Mouse (Mus musculus): ENCODE results near the gene Poln. TPM values are rescaled to one million over a fixed set of nuclear protein-coding genes. Genes with fewer than 3 reads are reported as not detected.

Poln gene
- polyA plus RNA-seq, 1 experiment, result 6.2 TPM

DNA sequence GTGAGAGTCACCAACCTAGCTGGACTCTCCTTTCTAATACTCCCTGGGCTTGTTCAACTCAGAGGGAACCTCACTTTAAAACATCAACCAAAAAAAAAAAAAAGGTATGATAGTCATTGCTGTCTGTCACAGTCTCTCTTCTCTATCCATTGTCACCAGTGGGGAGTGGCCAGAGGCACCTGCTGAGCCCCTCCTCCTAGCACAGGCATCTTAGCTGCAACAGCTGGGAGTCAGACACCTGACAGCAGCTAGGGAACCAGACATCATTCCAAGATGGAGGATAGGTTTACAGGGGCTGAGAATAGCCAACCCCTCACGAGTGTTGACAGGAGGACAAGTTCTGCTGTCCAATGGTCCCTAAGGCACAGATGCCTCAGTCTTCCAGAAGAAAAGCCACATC, 25.2 kb upstream of the Poln start:
- H3K27ac ChIP-seq (ENCODE audit: control insufficient read depth, insufficient read depth, low read depth, low read length, poor library complexity), result no peak overlapping the region
- H3K4me3 ChIP-seq (replicated peaks; ENCODE audit: control insufficient read depth, low read depth, low read length), result no peak overlapping the region
- H3K4me1 ChIP-seq (ENCODE audit: control insufficient read depth, insufficient read depth, low read length), result peaks cover 3% of the 10 kb centered on the region; the same call in 1 of the 2 replicates
- TF ChIP-seq CTCF (IDR thresholded peaks at IDR 0.05; ENCODE audit: control insufficient read depth, insufficient read depth, low read length) (no peak), POLR2A (IDR thresholded peaks at IDR 0.05; ENCODE audit: borderline replicate concordance, control insufficient read depth, low read depth, low read length) (no peak)
- 79% methylated on average over 1 of the region's 1 CpGs for WGBS

DNA sequence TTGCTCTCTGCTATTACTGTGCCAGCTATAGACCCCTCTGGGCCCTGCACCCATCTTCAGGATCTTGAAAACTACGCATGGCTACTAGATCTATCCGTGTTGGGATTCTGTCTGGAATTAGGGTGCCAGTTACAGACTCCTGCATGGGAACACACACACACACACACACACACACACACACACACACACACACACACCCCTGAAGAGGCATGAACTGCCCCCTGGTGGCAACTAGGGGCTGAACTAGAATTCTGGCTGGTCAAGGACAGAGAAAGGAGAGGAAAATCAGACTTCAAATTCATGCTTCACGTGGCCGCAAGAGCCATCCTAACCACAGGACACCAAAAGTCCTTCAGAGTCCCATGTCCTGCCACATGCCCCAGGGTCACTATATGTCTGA, 22.6 kb upstream of the Poln start:
- Histone ChIP-seq H3K4me3 (replicated peaks; ENCODE audit: control insufficient read depth, low read depth, low read length) (no peak overlapping the region), H3K4me1 (ENCODE audit: control insufficient read depth, insufficient read depth, low read length) (peaks cover 7% of the 10 kb centered on the region; the same call in 1 of the 2 replicates), H3K27ac (ENCODE audit: control insufficient read depth, insufficient read depth, low read depth, low read length, poor library complexity) (no peak overlapping the region)
- no peak for TF ChIP-seq POLR2A (IDR thresholded peaks at IDR 0.05; ENCODE audit: borderline replicate concordance, control insufficient read depth, low read depth, low read length)
- TF ChIP-seq CTCF (IDR thresholded peaks at IDR 0.05; ENCODE audit: control insufficient read depth, insufficient read depth, low read length), result peak; percentile 29; the same call in 1 of the 2 replicates
- 71% methylated on average over 4 of the region's 4 CpGs for WGBS

DNA sequence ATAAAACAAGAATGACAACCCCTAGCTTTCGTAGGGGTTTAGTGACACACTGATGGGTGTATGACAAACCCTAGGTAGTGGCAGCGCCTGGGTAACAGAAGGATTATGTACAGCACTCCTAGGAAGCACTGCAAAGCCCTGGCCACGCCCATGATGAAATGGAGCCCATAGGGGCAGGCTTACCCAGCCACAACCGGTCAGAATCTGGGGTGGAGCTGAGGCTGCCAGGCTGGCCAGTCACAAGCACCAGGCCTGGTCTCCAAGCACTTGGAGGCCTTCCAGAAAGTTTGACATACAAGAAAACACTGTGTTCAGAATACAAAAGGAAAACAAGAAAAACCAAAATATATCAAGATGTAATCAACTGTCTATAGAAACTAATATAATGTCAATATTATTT, 21.8 kb upstream of the Poln start:
- H3K4me1 ChIP-seq (ENCODE audit: control insufficient read depth, insufficient read depth, low read length), result peaks cover 7% of the 10 kb centered on the region; the same call in 1 of the 2 replicates

DNA sequence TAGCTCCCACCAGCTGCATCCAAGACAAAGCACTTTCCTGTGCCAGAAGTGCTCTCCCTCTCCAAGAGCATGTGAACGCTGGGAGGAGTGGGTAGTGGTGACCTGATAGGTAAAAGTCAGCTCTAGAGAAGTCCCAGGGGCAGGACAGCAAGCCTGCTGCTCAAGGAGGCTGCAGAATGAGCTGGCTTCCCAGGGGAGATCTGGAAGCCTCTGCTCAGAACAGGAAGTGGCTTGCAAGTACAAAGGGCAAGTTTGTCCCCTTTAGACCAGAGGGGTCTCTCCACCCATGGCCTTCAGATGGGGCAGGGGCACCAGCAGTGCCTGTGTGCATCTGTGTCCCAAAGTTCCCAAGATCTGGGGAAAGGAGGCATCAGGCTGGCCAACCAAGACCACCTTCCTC, 20.3 kb upstream of the Poln start:
- Histone ChIP-seq H3K4me3 (replicated peaks; ENCODE audit: control insufficient read depth, low read depth, low read length) (no peak overlapping the region), H3K4me1 (ENCODE audit: control insufficient read depth, insufficient read depth, low read length) (peaks cover 7% of the 10 kb centered on the region; the same call in 1 of the 2 replicates), H3K27ac (ENCODE audit: control insufficient read depth, insufficient read depth, low read depth, low read length, poor library complexity) (peak overlapping the region; percentile 23)
- TF ChIP-seq POLR2A (IDR thresholded peaks at IDR 0.05; ENCODE audit: borderline replicate concordance, control insufficient read depth, low read depth, low read length), result no peak
- TF ChIP-seq CTCF (IDR thresholded peaks at IDR 0.05; ENCODE audit: control insufficient read depth, insufficient read depth, low read length), result no peak
- WGBS, result 55% methylated on average over 1 of the region's 1 CpGs

More for the DNA sequence above, 21.8 kb upstream of the Poln start:
- WGBS, result 50% methylated on average over 4 of the region's 4 CpGs
- Histone ChIP-seq H3K4me3 (replicated peaks; ENCODE audit: control insufficient read depth, low read depth, low read length) (no peak overlapping the region), H3K27ac (ENCODE audit: control insufficient read depth, insufficient read depth, low read depth, low read length, poor library complexity) (no peak overlapping the region)
- TF ChIP-seq POLR2A (IDR thresholded peaks at IDR 0.05; ENCODE audit: borderline replicate concordance, control insufficient read depth, low read depth, low read length), result no peak
- TF ChIP-seq CTCF (IDR thresholded peaks at IDR 0.05; ENCODE audit: control insufficient read depth, insufficient read depth, low read length), result no peak

DNA sequence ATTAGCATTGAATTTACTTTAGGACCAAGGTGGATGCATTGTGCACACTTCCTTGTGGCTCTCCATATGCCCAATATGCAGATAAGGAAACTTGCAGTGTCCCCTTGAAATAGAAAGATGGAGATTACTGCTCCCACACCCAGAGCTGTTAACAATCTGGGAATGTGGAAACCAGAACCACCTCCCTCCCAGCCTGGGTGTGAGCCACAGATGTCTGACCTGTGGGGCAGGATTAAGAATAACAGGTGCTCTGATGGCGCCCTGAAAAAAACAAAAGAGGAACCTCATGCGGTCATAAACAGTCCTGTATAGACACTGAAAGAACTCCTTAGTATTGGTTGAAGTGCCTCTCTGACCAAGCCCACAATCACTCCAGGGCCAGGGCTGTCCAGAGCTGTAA, 19.6 kb upstream of the Poln start:
- Histone ChIP-seq H3K27ac (ENCODE audit: control insufficient read depth, insufficient read depth, low read depth, low read length, poor library complexity) (peak overlapping the region; percentile 23), H3K4me3 (replicated peaks; ENCODE audit: control insufficient read depth, low read depth, low read length) (no peak overlapping the region), H3K4me1 (ENCODE audit: control insufficient read depth, insufficient read depth, low read length) (peaks cover 7% of the 10 kb centered on the region; the same call in 1 of the 2 replicates)
- TF ChIP-seq CTCF (IDR thresholded peaks at IDR 0.05; ENCODE audit: control insufficient read depth, insufficient read depth, low read length) (no peak), POLR2A (IDR thresholded peaks at IDR 0.05; ENCODE audit: borderline replicate concordance, control insufficient read depth, low read depth, low read length) (no peak)
- 4% methylated on average over 2 of the region's 2 CpGs for WGBS

DNA sequence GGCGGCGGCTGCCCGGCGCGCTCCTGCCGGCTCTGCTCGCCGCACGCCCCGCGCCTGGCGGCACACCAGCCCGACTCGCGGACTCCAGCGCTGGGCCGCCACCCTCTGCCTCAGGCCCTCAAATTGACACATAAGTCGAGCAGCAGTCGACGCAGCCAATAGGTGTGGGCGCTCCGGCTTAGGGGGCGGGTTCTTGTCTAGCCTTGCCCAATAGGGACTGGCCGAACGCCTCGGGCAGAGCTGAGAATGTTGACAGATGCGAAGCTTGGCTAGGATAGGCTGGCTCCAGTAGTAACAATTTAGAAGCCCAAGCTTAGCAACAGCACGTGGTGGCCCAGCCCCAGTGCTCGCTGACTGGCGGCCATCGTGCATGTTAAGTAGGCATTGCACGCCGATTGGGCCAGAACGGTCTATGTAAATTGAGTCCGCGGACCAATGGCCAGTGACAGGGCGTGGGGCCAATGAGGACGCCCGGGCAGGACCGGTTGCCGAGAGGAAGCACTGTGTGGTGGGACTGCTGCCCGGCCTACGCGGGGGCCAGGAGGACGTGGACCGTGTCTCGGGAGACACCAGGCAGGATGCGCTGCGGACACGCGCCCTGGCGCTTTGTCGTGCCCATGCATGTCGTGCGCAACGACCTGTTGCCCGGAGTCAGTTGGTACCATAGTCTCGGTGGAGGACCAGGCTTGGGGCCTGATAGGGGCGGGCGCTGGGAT, 18.5 kb upstream of the Poln start, which contains the start of gene Mxd4:
TSS of gene Mxd4 (minus strand) at position 120 of the 716 bp plus-strand sequence.
- under 1% methylated on average over 60 of the region's 60 CpGs for WGBS
- peak; percentile 99 for TF ChIP-seq POLR2A (IDR thresholded peaks at IDR 0.05; ENCODE audit: borderline replicate concordance, control insufficient read depth, low read depth, low read length)
- TF ChIP-seq CTCF (IDR thresholded peaks at IDR 0.05; ENCODE audit: control insufficient read depth, insufficient read depth, low read length), result peak; percentile 27; the same call in 1 of the 2 replicates
- Histone ChIP-seq H3K4me1 (ENCODE audit: control insufficient read depth, insufficient read depth, low read length) (peaks cover 7% of the 10 kb centered on the region; the same call in 1 of the 2 replicates), H3K4me3 (replicated peaks; ENCODE audit: control insufficient read depth, low read depth, low read length) (peak within 1 kb of the TSS; percentile 91), H3K27ac (ENCODE audit: control insufficient read depth, insufficient read depth, low read depth, low read length, poor library complexity) (peak within 1 kb of the TSS; percentile 91)

DNA sequence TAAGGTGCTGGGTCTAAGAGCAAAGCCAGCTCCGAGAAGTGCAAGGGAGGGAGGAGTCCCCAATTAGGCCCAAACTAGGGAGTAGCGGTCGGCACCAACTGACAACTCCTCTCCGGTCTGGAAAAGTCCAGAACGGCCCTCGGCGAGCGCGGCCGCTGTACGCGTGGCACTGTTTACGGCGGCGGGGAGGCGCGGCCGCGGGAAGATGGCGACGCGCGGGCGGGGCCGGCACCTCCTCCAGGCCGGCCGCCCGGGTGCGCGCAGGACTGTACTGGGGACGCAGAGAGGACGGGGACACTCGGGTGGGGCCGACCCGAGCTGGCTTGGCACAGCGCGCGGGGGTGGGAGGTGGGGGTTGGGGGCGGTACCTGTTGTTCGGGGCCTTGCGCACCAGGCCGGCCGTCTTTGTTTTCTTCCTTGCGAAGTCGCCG, 17.7 kb upstream of the Poln start:
- H3K4me1 ChIP-seq (ENCODE audit: control insufficient read depth, insufficient read depth, low read length), result peaks cover 7% of the 10 kb centered on the region; the same call in 1 of the 2 replicates
- peak overlapping the region; percentile 91 for H3K4me3 ChIP-seq (replicated peaks; ENCODE audit: control insufficient read depth, low read depth, low read length)
- WGBS, result under 1% methylated on average over 38 of the region's 46 CpGs
- H3K27ac ChIP-seq (ENCODE audit: control insufficient read depth, insufficient read depth, low read depth, low read length, poor library complexity), result peak overlapping the region; percentile 84
- no peak for TF ChIP-seq CTCF (IDR thresholded peaks at IDR 0.05; ENCODE audit: control insufficient read depth, insufficient read depth, low read length)
- TF ChIP-seq POLR2A (IDR thresholded peaks at IDR 0.05; ENCODE audit: borderline replicate concordance, control insufficient read depth, low read depth, low read length), result no peak

DNA sequence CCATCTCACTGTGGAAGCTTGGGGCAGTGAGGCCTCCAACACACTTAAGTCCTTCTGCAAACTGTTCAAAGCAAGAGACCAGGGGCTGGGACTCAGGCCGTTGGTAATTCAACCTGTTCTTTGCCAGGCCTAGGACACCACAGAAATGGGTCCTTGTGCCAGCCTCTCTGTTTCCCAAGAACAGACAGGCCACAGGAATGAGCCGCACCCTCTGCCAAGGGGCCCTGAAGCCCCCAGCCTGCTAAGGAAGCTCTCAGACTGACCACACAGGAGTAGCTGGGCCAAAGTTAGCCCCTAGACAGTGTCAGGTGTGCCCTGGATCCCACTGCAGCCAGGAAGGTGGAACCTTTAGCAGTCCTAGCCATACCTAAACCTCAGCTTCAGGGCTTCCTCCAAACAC, 17.1 kb upstream of the Poln start:
- Histone ChIP-seq H3K27ac (ENCODE audit: control insufficient read depth, insufficient read depth, low read depth, low read length, poor library complexity) (no peak overlapping the region), H3K4me3 (replicated peaks; ENCODE audit: control insufficient read depth, low read depth, low read length) (peak overlapping the region; percentile 91), H3K4me1 (ENCODE audit: control insufficient read depth, insufficient read depth, low read length) (peaks cover 7% of the 10 kb centered on the region; the same call in 1 of the 2 replicates)
- TF ChIP-seq POLR2A (IDR thresholded peaks at IDR 0.05; ENCODE audit: borderline replicate concordance, control insufficient read depth, low read depth, low read length), result no peak
- WGBS, result 38% methylated on average over 2 of the region's 2 CpGs
